Mouse (Mus musculus) c-Kit-negative CD71-positive TER-119-positive erythroid progenitor cells, embryonic 14.5 days (primary cell): ENCODE results near the gene Arid3a.

ENCODE experiments used
- DNase-seq: peaks from one replicate; pipeline ENCODE4 v3.0.0-alpha.2; 2013; ENCODE audit warnings: low read depth, low spot score

Gene Arid3a

DNA sequence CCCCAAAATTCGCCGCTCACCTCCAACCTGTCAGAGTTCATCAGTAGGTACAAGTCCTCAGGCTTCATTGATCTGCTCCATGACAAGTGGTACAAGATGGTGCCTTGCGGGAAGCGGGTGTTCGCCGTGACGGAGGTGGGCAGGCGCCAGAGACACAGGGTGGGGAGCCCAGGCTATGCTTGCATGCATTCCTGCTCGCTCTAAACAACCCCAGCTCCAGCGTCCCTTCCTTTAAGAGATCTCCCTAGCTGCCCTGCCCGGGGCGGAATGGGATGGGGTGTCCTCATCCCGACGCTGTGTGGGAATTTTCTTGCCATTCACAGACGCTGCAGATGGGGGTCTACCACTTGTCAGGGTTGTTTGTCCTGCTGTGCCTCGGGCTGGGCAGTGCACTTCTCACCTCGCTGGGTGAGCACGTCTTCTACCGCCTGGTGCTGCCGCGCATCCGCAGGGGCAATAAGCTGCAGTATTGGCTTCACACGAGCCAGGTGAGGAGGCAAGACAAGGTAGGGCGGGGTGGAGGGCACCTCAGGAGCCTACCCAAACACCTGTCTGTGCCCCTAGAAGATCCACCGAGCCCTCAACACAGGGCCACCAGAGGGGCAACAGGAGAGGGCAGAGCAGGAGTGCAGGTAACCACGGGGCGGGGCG, 49.4 kb downstream of the Arid3a start:
- no peak for DNase-seq

DNA sequence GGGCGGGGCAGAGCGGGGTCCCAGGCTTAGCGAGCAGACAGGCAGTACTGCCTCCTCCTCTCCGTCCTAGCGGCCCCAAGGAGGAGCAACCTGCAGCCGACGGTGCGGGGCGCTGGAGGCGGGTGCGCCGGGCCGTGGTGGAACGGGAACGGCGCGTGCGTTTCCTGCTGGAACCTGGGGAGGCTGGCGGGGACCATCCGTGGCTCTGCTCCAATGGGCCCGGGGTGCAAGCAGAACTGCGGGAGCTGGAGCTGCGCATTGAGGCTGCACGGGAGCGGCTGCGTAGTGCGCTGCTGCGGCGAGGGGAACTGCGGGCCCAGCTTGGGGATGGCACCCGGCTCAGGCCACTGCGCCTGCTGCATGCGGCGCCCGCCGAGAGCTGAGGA, 49.9 kb downstream of the Arid3a start:
- no peak for DNase-seq

DNA sequence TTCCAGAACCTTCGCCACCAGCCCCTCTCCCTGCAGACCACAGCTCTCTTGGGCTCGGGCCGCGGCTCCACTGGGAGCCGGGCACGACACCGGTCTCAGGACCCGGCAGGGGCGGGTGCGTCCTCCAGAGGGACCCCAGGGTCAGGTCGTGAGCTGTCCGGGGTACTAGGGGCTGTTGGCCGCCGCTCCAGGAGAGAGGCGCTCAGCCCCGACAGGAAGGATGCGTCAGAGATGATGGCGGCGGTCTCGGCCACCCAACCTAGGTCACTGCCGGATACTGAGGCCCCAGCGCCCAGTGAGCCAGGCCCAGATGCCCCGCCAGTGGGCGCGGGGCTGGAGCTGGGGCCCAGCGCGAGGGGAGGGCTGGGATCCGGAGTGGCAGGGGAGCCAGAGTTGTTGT, 50.5 kb downstream of the Arid3a start:
- DNase-seq = no peak

DNA sequence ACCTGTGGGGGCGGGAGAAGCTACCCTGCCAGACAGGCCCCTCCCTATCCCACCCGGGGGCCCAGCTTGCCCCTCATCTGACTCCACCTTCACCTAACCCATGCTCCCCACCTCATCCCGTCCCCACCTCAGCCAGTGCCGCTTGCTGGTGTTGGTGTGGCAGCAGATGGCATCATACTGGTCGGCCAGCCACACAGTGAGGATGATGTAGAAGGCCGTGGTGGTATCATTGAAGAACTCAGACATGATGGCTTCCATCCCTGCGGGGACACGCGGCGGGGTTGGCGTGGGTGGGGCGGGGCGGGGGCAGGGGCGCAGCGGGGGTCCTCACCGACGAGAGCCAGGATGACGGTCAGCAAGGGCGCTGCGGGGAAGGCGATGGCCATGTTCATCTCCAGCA, 51.2 kb downstream of the Arid3a start:
- no peak for DNase-seq

DNA sequence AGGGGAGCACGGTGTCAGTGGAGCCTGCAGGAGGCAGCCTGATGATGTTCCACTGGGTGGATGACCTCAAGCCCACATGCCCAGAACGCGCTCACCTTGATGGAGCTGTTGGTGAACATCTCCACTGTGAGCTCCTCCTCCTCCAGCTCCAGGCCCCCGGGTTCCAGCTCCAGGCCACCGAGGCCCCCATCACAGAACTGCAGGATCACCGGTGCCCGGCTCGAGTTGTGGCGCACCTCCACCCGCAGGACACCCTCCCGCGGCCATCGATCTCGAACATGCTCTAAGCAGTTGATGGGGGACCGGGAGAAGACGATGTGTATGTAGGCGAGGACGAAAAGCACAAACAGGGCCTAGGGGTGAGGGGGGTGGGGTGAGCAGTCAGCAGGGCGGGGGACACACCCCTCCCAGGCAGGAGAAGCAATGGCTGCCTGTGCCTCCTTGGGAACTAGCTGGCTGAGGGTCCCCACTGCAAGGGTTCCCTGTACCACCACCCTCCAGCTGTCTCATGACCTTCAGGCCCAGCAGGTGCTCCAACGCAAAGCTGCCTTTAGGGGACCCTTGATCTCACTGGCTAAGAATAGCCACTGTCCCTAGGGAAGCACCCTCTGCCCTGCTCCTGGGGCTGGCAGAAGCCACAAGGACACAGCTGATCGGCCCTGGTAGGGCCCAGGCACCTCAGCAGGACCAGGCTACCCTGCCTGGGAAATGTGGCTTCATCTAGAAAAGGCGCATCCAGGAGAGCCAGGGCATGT, 52.7 kb downstream of the Arid3a start:
- no peak for DNase-seq

DNA sequence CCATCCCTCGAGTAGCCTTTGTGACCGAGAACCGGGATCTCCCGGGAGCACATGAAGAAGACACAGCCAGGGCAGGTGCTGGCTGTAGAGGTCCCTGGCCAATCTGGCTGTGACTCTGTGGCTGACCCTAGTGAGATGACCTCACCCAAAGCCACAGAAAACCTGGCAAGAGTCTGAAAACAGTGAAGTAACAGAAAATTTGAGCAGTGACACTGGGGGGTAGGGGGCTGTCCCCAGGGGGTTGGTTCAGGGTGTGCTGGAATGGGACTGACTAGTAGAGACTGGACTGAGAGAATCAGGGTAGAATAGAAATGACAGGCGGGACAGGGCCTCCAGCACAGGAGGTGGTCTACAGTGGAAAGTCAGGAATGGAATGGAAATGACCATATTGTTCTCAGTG, 56.4 kb downstream of the Arid3a start:
- DNase-seq = no peak

DNA sequence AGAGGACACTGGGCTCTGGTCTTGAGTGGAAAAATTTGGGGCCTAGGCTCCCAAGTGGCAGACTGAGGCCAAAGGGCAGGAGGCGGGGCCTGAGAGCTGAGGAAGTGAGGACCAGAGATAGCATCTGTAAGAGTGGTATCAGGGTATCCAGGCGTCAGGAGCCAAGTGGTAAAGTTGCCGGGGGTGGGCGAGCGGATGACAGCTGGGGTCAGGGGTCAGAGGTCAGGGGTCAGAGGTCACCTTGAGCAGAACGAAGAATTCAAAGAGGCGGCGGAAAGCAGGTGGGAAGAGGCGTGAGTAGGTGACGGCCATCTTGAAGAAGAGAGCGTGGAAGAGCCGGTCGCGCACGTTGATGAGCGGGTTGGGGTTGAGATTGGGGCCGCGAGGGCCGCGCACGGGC, 56.8 kb downstream of the Arid3a start:
- peak; percentile 60 for DNase-seq

DNA sequence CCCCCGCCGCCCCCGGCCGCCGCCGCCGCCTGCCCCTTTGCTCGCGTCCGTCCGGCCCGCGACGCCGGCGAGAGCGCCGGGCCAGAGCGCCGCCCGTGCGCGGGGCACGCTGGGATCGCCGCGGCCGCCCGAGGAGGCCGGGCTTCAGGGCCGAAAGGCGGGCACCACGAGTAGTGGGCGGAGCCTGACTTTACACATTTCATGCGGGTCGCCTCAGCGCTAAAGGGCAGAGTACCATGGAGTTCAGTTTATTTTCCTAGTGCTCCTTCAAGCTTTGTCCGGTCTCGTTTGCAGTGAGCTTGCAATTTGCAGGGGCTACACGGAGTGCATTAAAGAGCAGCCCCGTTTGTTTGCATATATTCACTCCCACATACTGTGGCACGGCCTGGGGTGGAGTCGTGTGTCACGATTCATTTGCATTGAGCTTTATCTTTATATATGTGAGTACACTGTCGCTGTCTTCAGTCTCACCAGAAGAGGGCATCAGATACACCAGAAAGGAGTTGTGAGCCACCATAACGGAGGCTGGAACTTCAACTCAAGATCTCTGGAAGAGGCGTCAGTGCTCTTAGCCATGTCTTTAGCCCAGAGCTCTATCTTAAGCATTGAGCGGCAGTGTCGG, 57.5 kb downstream of the Arid3a start, which contains the start of gene Tmem259:
Gene Tmem259 (minus strand): TSS at position 136 of the 622 bp plus-strand sequence.
- peak; percentile 82 for DNase-seq

DNA sequence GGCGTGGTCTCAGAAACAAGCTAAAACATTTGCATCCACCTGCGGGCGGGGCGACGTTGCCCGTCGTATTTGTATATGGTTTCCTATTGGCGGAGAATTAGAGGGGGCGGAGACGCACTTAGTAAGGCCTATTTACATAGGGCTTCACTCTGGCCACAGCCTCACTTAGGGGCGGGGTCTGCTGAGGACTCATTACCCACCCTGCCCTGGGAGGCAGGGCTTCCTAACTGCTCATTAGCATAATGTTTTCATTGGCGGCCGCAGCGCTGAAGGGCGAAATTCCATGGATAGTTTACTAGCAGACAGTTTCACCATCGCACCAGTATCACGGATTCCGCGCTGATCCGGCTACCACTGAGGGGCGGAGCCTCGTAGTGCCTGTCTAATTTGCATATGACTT, 58.0 kb downstream of the Arid3a start:
- DNase-seq = peak; percentile 97

DNA sequence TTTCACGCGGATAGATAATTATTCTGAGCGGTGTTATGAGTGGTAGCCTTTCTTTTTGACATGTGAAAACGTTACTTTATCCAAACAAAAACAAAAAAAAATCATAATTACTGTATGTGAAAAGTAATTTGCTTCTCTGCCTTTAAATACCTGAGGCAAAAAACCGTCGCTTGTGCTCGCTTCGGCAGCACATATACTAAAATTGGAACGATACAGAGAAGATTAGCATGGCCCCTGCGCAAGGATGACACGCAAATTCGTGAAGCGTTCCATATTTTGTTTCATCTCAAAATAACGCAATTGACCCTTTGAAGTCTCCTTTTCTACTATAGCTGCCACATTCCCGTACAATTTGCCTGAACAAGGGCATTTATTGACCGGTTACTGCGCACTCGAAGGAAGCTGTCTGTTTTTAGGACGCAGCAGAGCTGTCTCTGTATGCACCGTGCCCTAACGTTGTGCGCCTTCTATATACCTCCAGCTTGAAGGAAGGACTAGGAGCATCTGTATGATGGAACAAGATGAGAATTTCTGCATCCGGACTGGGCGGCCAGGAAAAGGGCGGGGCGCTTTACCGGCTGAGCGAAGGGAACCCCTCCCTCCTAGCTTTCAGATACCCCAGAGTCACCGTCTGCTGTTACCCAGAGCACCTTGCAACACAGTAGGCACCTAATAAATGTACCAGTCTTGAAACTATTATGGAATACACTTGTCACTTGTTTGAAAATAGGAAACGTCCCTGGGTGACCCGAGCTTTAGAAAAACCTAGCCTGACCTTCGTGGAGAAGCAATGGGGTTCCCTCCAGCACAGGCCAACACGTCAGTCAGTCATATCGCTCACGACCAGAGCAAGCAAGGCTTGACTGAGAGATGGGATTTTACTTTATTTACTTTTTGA, 58.7 kb downstream of the Arid3a start:
- peak; percentile 74 for DNase-seq

DNA sequence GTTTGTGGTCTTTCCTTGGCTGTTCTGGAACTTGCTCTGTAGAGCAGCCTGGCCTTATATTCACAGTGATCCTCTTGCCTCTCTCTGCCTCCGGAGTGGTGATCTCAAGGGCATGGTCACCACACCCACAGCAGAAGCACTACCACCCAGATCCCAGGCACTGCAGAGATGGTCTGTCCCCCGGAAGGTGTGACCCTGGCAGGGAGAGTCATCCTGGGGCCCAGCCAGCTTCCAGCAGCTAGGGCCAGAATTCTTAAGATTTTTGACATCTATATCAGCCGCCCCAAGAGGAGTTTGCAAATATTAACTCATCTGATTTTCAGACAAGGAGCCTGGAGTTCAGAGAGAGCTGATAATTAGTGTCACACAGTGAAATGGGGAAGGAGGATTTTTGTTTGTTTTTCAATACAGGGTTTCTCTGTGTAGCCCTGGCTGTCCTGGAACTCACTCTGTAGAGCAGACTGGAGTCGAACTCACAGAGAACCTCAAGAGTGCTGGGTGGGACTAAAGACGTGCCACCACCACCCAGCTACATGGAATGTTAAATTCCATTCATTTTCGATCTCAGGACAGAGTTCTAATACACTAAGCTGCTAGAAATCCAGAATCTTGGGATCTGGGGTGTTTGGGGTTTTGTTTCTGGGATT, 59.5 kb downstream of the Arid3a start:
- DNase-seq = peak; percentile 54

DNA sequence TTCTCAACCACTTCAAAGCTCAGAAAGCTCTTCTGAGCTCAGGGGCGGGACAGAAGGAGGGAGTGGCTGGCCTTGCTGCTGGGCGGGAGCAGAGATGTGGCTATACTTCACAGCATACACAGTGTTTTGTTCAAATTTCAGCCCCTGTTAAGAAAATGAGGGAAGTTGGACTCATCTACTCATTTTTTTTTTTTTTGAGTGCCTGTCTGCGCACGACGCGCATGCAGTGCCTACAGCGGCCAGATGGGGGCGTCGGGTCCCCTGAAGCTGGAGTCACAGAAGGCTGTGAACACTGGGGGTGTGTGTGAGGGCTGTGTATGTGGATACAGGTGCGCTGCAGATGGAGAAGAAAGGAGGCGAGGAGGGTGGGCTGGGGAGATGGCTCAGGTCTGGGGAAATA, 60.1 kb downstream of the Arid3a start:
- peak; percentile 57 for DNase-seq

DNA sequence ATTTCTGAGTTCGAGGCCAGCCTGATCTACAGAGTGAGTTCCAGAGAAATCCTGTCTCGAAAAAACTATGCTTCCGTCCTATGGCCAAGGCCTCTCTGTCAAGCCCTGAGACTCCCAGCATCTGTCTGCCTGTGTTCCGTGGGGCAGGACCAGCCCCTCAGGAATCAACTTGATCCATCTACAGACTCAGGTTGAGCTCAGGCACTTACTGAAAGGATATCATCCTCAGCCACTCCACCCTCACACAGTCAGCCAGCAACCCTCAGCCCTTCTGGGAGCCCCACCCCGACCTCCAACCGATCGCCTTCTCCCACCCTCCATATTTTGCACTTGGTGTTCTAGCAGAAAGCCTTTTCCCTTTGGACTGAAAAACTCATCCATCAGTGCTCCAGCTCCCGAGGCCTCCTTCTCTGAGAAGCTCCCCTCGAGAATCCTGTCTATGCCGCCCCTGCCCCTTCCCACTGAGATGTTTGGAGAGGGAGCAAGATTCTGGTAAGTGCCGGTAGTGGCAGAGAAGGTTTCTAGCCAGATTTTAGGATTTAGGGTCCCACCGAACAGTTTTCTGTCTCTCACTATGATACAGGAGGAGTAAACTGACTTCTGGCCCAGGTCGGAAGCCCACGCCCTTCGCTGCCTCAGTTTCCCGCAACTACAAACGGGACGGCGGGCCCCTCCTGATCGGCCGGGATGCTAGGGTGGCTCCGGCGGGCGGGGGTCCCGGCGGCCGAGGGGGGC, 61.1 kb downstream of the Arid3a start:
- no peak for DNase-seq

DNA sequence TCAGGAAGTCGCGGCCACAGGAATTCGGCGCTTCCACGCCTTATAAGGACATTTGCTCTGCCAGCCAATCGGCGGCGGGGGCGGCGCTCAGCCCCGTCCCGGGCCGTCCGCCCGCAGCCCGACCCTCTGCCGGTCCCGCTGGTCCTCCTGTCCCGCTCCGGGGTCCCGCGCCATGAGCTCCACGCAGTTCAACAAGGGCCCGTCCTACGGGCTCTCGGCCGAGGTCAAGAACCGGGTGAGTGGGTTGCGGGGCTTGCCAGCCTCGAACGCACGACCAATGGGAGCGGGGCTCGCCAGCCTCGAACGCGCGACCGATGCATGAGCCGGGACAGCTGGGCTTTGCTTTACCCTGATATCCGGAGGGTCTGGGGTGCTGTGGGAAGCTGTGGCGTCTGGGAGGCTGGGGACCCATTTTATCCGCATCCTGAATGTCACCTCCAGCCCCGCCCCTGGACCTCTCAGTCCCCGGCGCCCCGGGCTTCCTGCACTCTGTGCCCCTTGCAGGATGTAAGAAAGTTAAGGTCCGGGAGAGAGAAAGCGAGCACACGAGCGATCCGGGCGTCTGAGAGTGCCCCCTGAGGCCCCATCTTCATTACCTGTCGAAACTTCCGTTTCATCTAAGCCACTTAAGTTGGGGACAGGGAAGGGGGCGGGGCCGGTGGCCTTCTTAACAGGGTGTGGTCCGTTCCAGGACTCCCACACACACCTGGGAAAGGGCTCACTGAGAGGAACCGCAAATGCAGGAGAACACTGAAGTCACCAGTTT, 61.8 kb downstream of the Arid3a start, which contains the start of gene Cnn2:
Gene Cnn2 (plus strand): TSS at position 79 of the 766 bp plus-strand sequence.
- no peak for DNase-seq

DNA sequence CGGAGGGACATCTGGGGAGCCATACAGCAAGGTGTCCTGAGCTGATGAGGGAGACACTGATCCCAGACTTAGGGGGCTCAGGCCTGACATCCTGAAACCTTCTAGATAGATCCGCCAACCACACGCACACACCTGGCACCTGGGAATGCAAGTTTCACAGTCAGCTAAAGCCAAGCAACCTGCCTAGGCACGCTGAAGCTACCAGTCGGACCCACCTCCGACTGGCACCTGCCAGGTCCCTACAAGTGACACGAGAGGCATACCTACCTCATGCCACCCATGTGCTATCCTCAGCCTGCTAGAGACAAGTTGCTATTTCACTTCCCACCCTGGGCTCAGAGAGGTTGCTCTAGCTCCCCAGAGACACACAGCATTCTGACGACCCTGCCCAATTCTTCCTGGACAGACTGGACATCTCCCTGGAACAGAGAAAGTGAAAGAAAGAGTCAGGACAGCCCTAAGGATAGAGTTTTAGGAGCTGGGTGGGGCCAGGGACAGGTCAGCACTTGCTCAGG, 62.5 kb downstream of the Arid3a start:
- DNase-seq = no peak

DNA sequence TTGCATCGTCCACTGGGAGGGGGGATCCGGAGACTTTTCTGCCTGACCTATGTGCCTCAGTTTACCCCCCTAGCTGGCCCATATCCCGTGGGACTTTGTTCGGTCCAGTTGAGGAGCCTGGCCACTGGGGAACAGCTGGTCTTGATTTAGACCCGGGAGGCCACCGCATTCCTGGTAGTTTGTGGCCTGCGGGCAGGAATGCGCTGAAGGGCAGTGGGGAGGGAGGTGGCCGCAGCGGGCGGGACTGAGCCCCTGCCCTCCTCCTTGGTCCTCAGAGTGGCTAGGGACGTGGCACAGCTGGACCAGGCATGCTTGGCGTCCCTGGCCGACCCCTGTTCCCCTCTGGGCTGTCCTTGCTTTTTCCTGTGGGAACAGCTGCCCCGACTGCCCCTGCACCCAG, 63.0 kb downstream of the Arid3a start:
- DNase-seq = no peak

DNA sequence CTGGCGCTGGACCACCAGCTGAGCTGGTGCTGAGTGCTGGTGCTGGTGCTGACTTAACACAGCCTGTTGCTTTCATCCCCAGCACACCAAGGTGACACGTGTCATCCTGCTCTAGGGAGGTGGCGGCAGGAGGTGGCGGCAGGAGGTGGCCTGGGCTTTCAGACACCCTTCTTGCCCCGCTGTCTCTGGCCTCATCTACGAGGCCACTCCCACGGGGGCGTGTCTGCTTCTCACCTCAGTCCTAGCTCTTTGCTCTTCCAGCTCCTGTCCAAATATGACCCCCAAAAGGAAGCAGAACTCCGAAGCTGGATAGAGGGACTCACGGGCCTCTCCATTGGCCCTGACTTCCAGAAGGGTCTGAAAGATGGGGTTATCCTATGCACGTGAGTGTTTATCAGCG, 64.3 kb downstream of the Arid3a start:
- DNase-seq = no peak

DNA sequence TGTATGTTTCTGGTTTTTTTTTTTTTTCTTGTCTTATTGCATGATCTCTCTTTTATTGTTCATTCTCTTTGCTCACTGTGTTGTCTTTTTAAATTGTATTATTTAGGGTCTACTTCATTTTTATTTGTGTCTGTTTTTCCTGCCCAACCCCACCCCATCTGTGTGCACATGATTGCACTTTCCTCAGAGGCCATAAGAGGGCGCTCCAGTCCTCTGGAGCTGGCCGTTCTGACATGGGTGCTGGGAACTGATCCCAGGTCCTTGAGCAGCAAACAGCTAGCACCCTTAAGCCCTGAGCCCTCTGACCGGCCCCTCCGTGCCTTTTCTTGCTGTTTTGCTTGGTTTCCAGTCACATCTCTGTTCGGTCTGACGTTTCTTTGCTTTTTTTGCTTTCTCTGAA, 64.7 kb downstream of the Arid3a start:
- no peak for DNase-seq

DNA sequence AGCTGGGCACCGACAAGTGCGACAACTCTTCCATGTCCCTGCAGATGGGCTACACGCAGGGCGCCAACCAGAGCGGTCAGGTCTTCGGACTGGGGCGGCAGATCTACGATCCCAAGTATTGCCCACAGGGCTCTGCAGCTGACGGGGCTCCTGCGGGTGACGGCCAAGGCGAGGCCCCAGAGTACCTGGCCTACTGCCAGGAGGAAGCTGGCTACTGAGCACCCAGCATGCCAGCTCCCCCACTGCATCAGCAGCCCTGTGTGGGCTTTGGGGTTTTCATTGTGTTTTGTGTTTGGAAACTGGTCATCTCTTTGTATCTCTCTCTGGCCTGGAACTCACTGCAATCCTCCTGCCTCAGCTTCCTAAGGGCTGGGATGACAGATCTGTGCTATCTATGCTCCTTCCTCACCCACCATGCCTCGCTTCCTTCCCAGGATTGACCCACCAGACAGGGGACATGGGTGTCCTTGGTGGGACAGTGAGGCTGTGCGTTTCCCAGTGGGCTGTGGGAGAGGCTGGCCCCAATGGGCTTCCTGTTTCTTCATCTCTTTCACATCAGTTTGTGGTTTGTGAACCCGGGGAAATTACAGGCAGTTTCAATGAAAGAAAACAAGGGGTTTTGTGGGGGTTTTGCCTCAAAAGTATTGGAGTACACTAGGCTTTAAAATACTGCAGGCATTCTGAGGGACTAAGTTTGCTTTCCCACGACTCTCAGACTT, 67.7 kb downstream of the Arid3a start:
- no peak for DNase-seq
